Mouse (Mus musculus) layer of hippocampus, postnatal 25 days (tissue): ENCODE measurements at regions not wholly inside any gene's neighbourhood (a gene's known extent, or its start where the extent isn't known, plus 50 kb on each side); places are given as distances from the start of the nearest gene placed in this dataset.

Source experiments
- DNase-seq, 2 experiments: peaks; one replicate each; pipeline ENCODE4 v3.0.0; 2022; ENCODE audit warnings: mixed read lengths in 2 of 2, low spot score in 1 of 2; ENCODE audit errors: extremely low spot score in 1 of 2

DNA sequence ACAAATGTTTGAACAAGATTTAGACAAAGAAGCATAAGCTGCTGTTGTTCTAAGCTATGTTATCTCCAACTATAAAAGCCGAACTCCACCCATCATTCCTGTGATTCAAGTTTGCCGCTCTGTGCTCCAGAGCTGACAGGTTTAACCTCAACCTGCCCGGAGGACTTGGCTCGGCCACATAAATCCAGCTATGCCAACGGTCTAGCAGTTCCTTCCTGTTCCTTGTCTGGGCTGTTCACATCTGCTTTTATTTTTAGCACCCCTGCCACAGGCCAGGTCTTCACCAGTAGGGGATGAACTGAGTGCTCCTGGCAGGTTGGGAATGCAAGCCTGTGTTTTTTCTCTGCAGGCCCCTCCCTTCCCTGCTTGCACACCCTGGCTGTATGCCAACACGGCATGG, 51.8 kb upstream of the Gpr12 start:
- DNase-seq = no peak
